Mouse (Mus musculus) liver, adult 2 months (tissue): ENCODE data around the gene Ppp4r1. TPM values are rescaled to one million over a fixed set of nuclear protein-coding genes. Genes with fewer than 3 reads are reported as not detected.

ENCODE experiments used
- DNase-seq: peaks from one replicate; pipeline ENCODE4 v3.0.0-alpha.2; 2011; ENCODE audit warnings: low read depth, low spot score; ENCODE audit errors: extremely low read depth
- H3K27ac ChIP-seq: fragments of 200-500 bp; replicated peaks from 2 replicates; pipeline ENCODE4 v1.5.1; 2012; ENCODE audit warnings: low read depth, mild to moderate bottlenecking, control low read depth, inconsistent platforms, low read length; ENCODE audit not compliant: insufficient read depth
- H3K27me3 ChIP-seq: fragments of 200-500 bp; 2 replicates; pipeline ENCODE4 v1.6.1; 2012; ENCODE audit warnings: mild to moderate bottlenecking, moderate library complexity, low read length, inconsistent platforms; ENCODE audit not compliant: control insufficient read depth, insufficient read depth
- H3K36me3 ChIP-seq: fragments of 200-500 bp; 2 replicates; pipeline ENCODE4 v1.6.1; 2012; ENCODE audit warnings: low read length, inconsistent platforms; ENCODE audit not compliant: control insufficient read depth, insufficient read depth
- H3K4me1 ChIP-seq: fragments of 200-500 bp; 2 replicates; pipeline ENCODE4 v1.6.1; 2011; ENCODE audit warnings: low read length; ENCODE audit not compliant: control insufficient read depth, insufficient read depth
- H3K4me3 ChIP-seq: fragments of 200-500 bp; 2 replicates; pipeline ENCODE4 v1.5.1; 2011; ENCODE audit warnings: low read depth, mild to moderate bottlenecking, control low read depth, low read length, moderate library complexity; ENCODE audit not compliant: insufficient read depth
- H3K79me2 ChIP-seq: fragments of 200-500 bp; 2 replicates; pipeline ENCODE4 v1.6.1; 2012; ENCODE audit warnings: inconsistent platforms, mild to moderate bottlenecking, low read length, moderate library complexity; ENCODE audit not compliant: control insufficient read depth, insufficient read depth
- H3K9ac ChIP-seq: fragments of 200-500 bp; 2 replicates; pipeline ENCODE4 v1.6.1; 2012; ENCODE audit warnings: low read depth, mild to moderate bottlenecking, control low read depth, inconsistent platforms, low read length
- CTCF ChIP-seq: fragments of 200-500 bp; IDR thresholded peaks from 2 replicates; pipeline ENCODE4 v1.5.1; 2011; ENCODE audit warnings: low read depth, low read length, control low read depth
- POLR2A ChIP-seq: fragments of 200-500 bp; IDR thresholded peaks from 2 replicates; pipeline ENCODE4 v1.6.1; 2011; ENCODE audit warnings: low read length, control low read depth; ENCODE audit not compliant: insufficient read depth; ENCODE audit errors: extremely low read depth
- WGBS: fragments of 180-500 bp; shearing (Covaris S2); methylation state at CpG from one replicate; pipeline ENCODE4 v1.1.7; 2018; 5-methylcytosine and 5-hydroxymethylcytosine counted together
- polyA plus RNA-seq: library from polyadenylated mRNA; depleted of rRNA; stranded (reverse); fragments of >200 nt; gene quantifications from 2 replicates; pipeline ENCODE4 v1.2.3, GENCODE M21; 2012
- total RNA-seq: library from RNA; depleted of rRNA; stranded (reverse); fragments of >200 nt; gene quantifications from 2 replicates; pipeline ENCODE4 v1.2.3, GENCODE M21; 2014

Gene Ppp4r1
- total and polyA plus RNA-seq, 2 experiments, result 12.6 to 15.1 TPM

DNA sequence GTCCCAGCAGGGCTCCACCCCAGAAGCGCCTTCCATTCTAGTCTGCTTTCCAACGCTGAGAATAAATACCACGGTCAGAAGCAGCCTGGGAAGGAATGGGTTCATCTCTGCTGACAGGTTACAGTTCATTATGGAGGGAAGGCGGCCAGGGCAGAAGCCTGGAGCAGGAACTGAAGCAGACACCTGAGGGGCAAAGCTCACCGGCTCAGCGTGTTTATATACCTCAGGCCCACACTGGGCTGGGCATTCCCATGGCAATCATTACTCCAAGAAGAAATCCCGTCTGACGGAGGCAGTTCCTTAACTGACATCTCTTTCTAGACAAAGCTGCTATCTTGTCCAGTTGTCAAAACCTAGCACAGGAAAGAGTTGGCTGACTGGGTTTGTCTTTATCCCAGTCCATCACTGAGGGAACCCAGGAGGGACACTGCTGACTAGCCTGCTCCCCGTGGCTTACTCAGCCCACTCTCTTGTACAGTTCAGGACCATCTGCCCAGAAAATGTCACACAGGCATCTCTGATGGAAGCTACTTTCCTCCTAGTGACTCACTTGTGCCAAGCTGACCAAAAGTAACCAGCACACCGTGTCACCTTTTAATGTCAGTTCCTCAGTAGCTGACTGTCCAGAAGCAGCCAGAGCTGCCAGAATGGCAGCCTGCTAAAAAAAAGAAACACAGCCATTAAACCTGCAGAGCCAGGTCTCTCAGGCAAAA is 60.5 kb downstream of the Ppp4r1 start:
- Histone ChIP-seq H3K9ac (no peak overlapping the region), H3K27me3 (no peaks in the 10 kb centered on the region), H3K4me3 (no peak overlapping the region), H3K36me3 (peaks cover 22% of the 10 kb centered on the region), H3K27ac (no peak overlapping the region), H3K79me2 (no peaks in the 10 kb centered on the region), H3K4me1 (no peaks in the 10 kb centered on the region)
- no peak for DNase-seq
- TF ChIP-seq CTCF, result no peak
- no peak for TF ChIP-seq POLR2A
- WGBS, result 87% methylated on average over 10 of the region's 10 CpGs

DNA sequence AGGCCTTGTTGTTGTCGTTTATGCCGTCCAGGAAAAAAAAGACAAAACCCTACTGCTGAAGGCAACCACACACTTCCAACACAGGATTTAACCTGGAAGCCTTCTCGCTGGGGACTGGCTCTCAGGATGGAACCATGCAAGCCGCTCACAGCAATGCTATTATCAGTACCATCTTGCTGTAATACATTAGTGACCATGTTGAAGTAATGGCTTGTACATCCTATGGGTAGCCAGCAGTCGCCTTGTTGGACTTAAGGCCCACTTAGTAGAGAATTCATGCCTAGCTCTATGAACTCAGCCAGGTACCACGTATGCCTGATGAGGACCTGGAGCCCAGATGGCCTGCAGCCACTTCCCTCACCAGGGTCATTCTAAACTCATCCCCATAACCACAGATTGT is 63.0 kb downstream of the Ppp4r1 start:
- H3K27ac ChIP-seq, result no peak overlapping the region
- no peak overlapping the region for H3K4me3 ChIP-seq
- DNase-seq, result no peak
- H3K36me3 ChIP-seq, result peaks cover 21% of the 10 kb centered on the region
- H3K4me1 ChIP-seq, result no peaks in the 10 kb centered on the region
- H3K27me3 ChIP-seq, result no peaks in the 10 kb centered on the region
- 90% methylated on average over 6 of the region's 6 CpGs for WGBS
- H3K79me2 ChIP-seq, result no peaks in the 10 kb centered on the region
- H3K9ac ChIP-seq, result no peak overlapping the region
- TF ChIP-seq POLR2A (no peak), CTCF (no peak)

DNA sequence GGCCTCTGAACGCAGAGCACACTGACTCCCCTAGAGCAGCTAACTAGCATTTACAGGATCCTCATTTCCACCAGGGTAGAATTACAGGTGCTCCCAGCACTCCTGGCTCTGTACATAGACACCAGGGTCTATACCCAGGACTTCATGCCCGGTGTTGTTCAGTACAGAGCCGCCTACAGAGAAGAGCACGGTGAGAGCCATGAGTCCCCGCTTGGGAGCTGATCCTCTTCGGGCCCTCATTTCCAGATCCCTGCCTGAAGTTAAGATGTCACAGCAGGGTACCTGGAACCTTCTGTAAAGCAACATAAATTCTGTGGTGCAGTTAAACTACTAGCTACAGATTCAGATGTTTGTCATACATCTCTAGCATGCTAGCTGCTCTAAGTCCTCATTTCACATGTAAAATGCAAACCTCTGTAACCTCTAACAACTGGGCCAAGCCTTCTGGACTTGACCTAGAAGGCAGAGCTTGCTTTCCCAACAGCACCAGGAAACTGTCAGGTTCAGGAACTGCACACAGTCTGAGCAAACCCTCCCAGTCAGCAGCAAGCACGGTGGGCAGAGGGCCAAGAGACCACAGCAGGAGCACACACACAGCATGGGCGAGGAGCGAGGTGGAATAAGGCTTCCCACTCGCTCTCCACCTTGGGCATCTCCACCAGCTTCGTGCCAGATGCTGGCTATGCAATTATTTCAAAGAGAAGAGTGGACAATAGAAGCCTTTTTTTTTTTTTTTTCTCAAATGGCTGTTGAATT is 65.5 kb downstream of the Ppp4r1 start:
- H3K27me3 ChIP-seq, result no peaks in the 10 kb centered on the region
- DNase-seq, result no peak
- WGBS, result 87% methylated on average over 11 of the region's 11 CpGs
- no peak overlapping the region for H3K27ac ChIP-seq
- no peak overlapping the region for H3K4me3 ChIP-seq
- peaks cover 11% of the 10 kb centered on the region; the same call in 1 of the 2 replicates for H3K36me3 ChIP-seq
- H3K4me1 ChIP-seq, result no peaks in the 10 kb centered on the region
- H3K79me2 ChIP-seq, result no peaks in the 10 kb centered on the region
- H3K9ac ChIP-seq, result no peak overlapping the region
- no peak for TF ChIP-seq POLR2A
- no peak for TF ChIP-seq CTCF

DNA sequence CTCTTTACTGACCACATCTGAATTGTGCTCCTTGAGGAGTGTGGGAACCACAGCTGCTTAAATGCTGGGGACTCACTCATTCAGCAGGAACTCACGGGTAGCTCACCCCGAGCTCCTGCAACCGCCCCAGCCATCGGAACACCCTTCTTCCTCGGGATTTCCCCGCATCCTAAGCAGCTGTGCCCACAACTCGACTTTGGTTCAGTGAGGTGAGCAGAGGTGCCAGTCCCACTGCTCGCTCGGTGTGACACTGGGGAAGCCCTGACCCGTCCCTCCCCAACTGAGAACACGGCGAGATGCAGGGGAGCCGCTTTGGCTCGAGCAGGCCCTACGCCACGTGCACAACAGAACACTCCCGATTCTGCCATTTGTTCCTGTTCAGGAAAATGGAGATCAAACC is 68.1 kb downstream of the Ppp4r1 start:
- TF ChIP-seq POLR2A, result no peak
- TF ChIP-seq CTCF, result no peak
- no peak for DNase-seq
- no peaks in the 10 kb centered on the region for H3K79me2 ChIP-seq
- no peak overlapping the region for H3K4me3 ChIP-seq
- no peak overlapping the region for H3K9ac ChIP-seq
- WGBS, result 95% methylated on average over 17 of the region's 17 CpGs
- H3K27me3 ChIP-seq, result no peaks in the 10 kb centered on the region
- H3K36me3 ChIP-seq, result peaks cover 8% of the 10 kb centered on the region; the same call in 1 of the 2 replicates
- H3K4me1 ChIP-seq, result no peaks in the 10 kb centered on the region
- H3K27ac ChIP-seq, result no peak overlapping the region

DNA sequence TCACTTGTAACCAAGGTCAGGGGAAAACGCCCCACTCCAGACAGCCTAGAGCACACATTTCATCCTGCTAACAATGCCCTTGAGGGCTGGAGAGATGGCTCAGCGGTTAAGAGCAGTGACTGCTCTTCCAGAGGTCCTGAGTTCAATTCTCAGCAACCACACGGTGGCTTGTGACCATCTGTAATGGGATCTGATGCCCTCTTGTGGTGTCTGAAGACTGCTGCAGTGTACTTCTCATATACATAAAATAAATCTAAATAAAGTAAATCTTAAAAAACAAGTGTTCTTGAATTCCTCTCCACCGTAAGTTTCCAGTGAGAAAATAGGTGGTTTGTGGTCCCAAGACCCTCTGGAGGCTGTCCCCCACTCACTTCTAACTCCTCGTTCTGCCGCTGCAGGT is 69.4 kb downstream of the Ppp4r1 start:
- Histone ChIP-seq H3K4me1 (no peaks in the 10 kb centered on the region), H3K79me2 (no peaks in the 10 kb centered on the region), H3K27me3 (no peaks in the 10 kb centered on the region), H3K9ac (no peak overlapping the region), H3K27ac (no peak overlapping the region), H3K36me3 (peaks cover 6% of the 10 kb centered on the region; the same call in 1 of the 2 replicates), H3K4me3 (no peak overlapping the region)
- DNase-seq, result no peak
- WGBS, result 94% methylated on average over 6 of the region's 6 CpGs
- TF ChIP-seq POLR2A (no peak), CTCF (no peak)

DNA sequence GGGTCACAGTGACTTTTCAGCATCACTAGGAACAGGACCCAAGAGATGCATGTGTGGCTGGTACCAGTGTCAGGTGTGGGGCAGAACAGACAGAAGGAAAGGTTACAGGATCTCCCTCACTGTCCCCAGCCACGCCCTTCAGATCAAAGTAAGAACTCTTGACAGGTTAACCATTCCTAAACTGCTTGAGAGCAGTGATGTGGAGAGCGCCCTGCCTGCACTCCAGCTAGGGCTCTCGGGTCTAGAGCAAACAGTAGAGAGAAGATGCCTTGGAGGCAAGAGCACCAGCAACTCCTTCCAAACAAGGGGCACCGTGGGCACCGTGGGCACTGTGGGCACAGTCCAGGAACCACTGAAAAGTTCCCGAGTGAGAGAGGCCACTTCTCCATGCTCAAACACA is 71.0 kb downstream of the Ppp4r1 start:
- no peak overlapping the region for H3K27ac ChIP-seq
- WGBS, result 87% methylated on average over 6 of the region's 6 CpGs
- no peak for TF ChIP-seq CTCF
- TF ChIP-seq POLR2A, result no peak
- DNase-seq, result no peak
- no peaks in the 10 kb centered on the region for H3K79me2 ChIP-seq
- no peaks in the 10 kb centered on the region for H3K4me1 ChIP-seq
- no peak overlapping the region for H3K4me3 ChIP-seq
- H3K9ac ChIP-seq, result no peak overlapping the region
- peaks cover 9% of the 10 kb centered on the region; the same call in 1 of the 2 replicates for H3K36me3 ChIP-seq
- no peaks in the 10 kb centered on the region for H3K27me3 ChIP-seq
